Mouse (Mus musculus): ENCODE measurements around the gene Cdc42bpa. TPM values are rescaled to one million over a fixed set of nuclear protein-coding genes. Genes with fewer than 3 reads are reported as not detected.
"Not testable (repeated sequence)": the region's sequence is repeated elsewhere in the genome, so short reads cannot be mapped to it uniquely, and the experiment has no call there.

Gene Cdc42bpa
- polyA plus RNA-seq, 1 experiment from 2014 or later: 15.1 TPM

- Histone ChIP-seq H3K4me2 (replicated peaks; ENCODE audit: low read depth, low read length) (no peak overlapping the region), H3K27ac (ENCODE audit: low read length) (no peak overlapping the region), H3K36me3 (ENCODE audit: insufficient read depth, low read length) (no peaks in the 10 kb centered on the region), H3K4me3 (ENCODE audit: low read length) (no peak overlapping the region), H3K9ac (replicated peaks; ENCODE audit: low read length) (no peak overlapping the region), H3K9me3 (ENCODE audit: low read length) (no peaks in the 10 kb centered on the region), H3K27me3 (ENCODE audit: insufficient read depth, low read length) (no peaks in the 10 kb centered on the region), H3K4me1 (ENCODE audit: insufficient read depth, low read length) (0 out of 2 replicates have a peak, but pooled peaks cover 5% of the 10 kb centered on the region)
- no peak for ATAC-seq (ENCODE audit: low FRiP score, low TSS enrichment)
- WGBS: 86% methylated on average over 5 of the region's 5 CpGs
Measured at GRCm38 (mm10) chr1:180023512-180023911, 63.2 kb downstream of the Cdc42bpa start.

- not testable (repeated sequence) for H3K27me3 ChIP-seq (ENCODE audit: insufficient read depth, low read length); H3K27ac ChIP-seq (ENCODE audit: low read length); H3K4me3 ChIP-seq (ENCODE audit: low read length); ATAC-seq (ENCODE audit: low FRiP score, low TSS enrichment); H3K4me2 ChIP-seq (replicated peaks; ENCODE audit: low read depth, low read length); H3K9ac ChIP-seq (replicated peaks; ENCODE audit: low read length); H3K4me1 ChIP-seq (ENCODE audit: insufficient read depth, low read length); H3K36me3 ChIP-seq (ENCODE audit: insufficient read depth, low read length); H3K9me3 ChIP-seq (ENCODE audit: low read length)
- whole genome bisulfite sequencing: 89% methylated on average over 5 of the region's 5 CpGs
Measured at GRCm38 (mm10) chr1:180029863-180030262, 69.6 kb downstream of the Cdc42bpa start.

- H3K27ac ChIP-seq (ENCODE audit: low read length): no peak overlapping the region
Measured at GRCm38 (mm10) chr1:180030631-180031365, 70.5 kb downstream of the Cdc42bpa start.

GRCm38 (mm10) chr1:180031705-180032548 is 71.7 kb downstream of the Cdc42bpa start:
- Histone ChIP-seq H3K27ac (ENCODE audit: low read length) (no peak overlapping the region), H3K9ac (replicated peaks; ENCODE audit: low read length) (no peak overlapping the region), H3K36me3 (ENCODE audit: insufficient read depth, low read length) (no peaks in the 10 kb centered on the region), H3K4me2 (replicated peaks; ENCODE audit: low read depth, low read length) (no peak overlapping the region), H3K4me3 (ENCODE audit: low read length) (no peak overlapping the region), H3K27me3 (ENCODE audit: insufficient read depth, low read length) (no peaks in the 10 kb centered on the region), H3K4me1 (ENCODE audit: insufficient read depth, low read length) (no peaks in the 10 kb centered on the region), H3K9me3 (ENCODE audit: low read length) (no peaks in the 10 kb centered on the region)
- no peak for ATAC-seq (ENCODE audit: low FRiP score, low TSS enrichment)
- 94% methylated on average over 5 of the region's 5 CpGs for WGBS

More at GRCm38 (mm10) chr1:180030631-180031365, 70.5 kb downstream of the Cdc42bpa start:
- H3K36me3 ChIP-seq (ENCODE audit: insufficient read depth, low read length): no peaks in the 10 kb centered on the region
- WGBS: 89% methylated on average over 8 of the region's 8 CpGs
- H3K4me2 ChIP-seq (replicated peaks; ENCODE audit: low read depth, low read length): no peak overlapping the region
- ATAC-seq (ENCODE audit: low FRiP score, low TSS enrichment): no peak
- no peak overlapping the region for H3K4me3 ChIP-seq (ENCODE audit: low read length)
- no peak overlapping the region for H3K9ac ChIP-seq (replicated peaks; ENCODE audit: low read length)
- H3K27me3 ChIP-seq (ENCODE audit: insufficient read depth, low read length): no peaks in the 10 kb centered on the region
- no peaks in the 10 kb centered on the region for H3K4me1 ChIP-seq (ENCODE audit: insufficient read depth, low read length)
- no peaks in the 10 kb centered on the region for H3K9me3 ChIP-seq (ENCODE audit: low read length)

- H3K36me3 ChIP-seq (ENCODE audit: insufficient read depth, low read length): 0 out of 2 replicates have a peak, but pooled peaks cover 3% of the 10 kb centered on the region
- H3K9me3 ChIP-seq (ENCODE audit: low read length): no peaks in the 10 kb centered on the region
- no peaks in the 10 kb centered on the region for H3K27me3 ChIP-seq (ENCODE audit: insufficient read depth, low read length)
- ATAC-seq (ENCODE audit: low FRiP score, low TSS enrichment): no peak
- no peaks in the 10 kb centered on the region for H3K4me1 ChIP-seq (ENCODE audit: insufficient read depth, low read length)
- no peak overlapping the region for H3K4me3 ChIP-seq (ENCODE audit: low read length)
- H3K4me2 ChIP-seq (replicated peaks; ENCODE audit: low read depth, low read length): no peak overlapping the region
- WGBS: 84% methylated on average over 3 of the region's 3 CpGs
- no peak overlapping the region for H3K9ac ChIP-seq (replicated peaks; ENCODE audit: low read length)
- no peak overlapping the region for H3K27ac ChIP-seq (ENCODE audit: low read length)
Measured at GRCm38 (mm10) chr1:180037461-180037860, 77.2 kb downstream of the Cdc42bpa start.

- no peak overlapping the region for H3K4me3 ChIP-seq (ENCODE audit: low read length)
- no peak overlapping the region for H3K4me2 ChIP-seq (replicated peaks; ENCODE audit: low read depth, low read length)
- no peaks in the 10 kb centered on the region for H3K4me1 ChIP-seq (ENCODE audit: insufficient read depth, low read length)
- H3K9ac ChIP-seq (replicated peaks; ENCODE audit: low read length): no peak overlapping the region
- no peaks in the 10 kb centered on the region; the same call in 1 of the 2 replicates for H3K9me3 ChIP-seq (ENCODE audit: low read length)
- no peak overlapping the region for H3K27ac ChIP-seq (ENCODE audit: low read length)
- no peak for ATAC-seq (ENCODE audit: low FRiP score, low TSS enrichment)
- H3K27me3 ChIP-seq (ENCODE audit: insufficient read depth, low read length): no peaks in the 10 kb centered on the region
- peaks cover 18% of the 10 kb centered on the region for H3K36me3 ChIP-seq (ENCODE audit: insufficient read depth, low read length)
- WGBS: 86% methylated on average over 2 of the region's 2 CpGs
Measured at GRCm38 (mm10) chr1:180044160-180044559, 83.9 kb downstream of the Cdc42bpa start.

GRCm38 (mm10) chr1:180045172-180045571 is 84.9 kb downstream of the Cdc42bpa start:
- no peak overlapping the region for H3K27ac ChIP-seq (ENCODE audit: low read length)
- H3K27me3 ChIP-seq (ENCODE audit: insufficient read depth, low read length): no peaks in the 10 kb centered on the region
- no peak for ATAC-seq (ENCODE audit: low FRiP score, low TSS enrichment)
- no peak overlapping the region for H3K4me2 ChIP-seq (replicated peaks; ENCODE audit: low read depth, low read length)
- H3K4me1 ChIP-seq (ENCODE audit: insufficient read depth, low read length): no peaks in the 10 kb centered on the region
- no peak overlapping the region for H3K4me3 ChIP-seq (ENCODE audit: low read length)
- no peaks in the 10 kb centered on the region; the same call in 1 of the 2 replicates for H3K9me3 ChIP-seq (ENCODE audit: low read length)
- peaks cover 15% of the 10 kb centered on the region for H3K36me3 ChIP-seq (ENCODE audit: insufficient read depth, low read length)
- H3K9ac ChIP-seq (replicated peaks; ENCODE audit: low read length): no peak overlapping the region

- H3K9me3 ChIP-seq (ENCODE audit: low read length): no peaks in the 10 kb centered on the region
- 95% methylated on average over 1 of the region's 1 CpGs for WGBS
- no peak for ATAC-seq (ENCODE audit: low FRiP score, low TSS enrichment)
- no peak overlapping the region for H3K4me2 ChIP-seq (replicated peaks; ENCODE audit: low read depth, low read length)
- H3K27me3 ChIP-seq (ENCODE audit: insufficient read depth, low read length): no peaks in the 10 kb centered on the region
- no peaks in the 10 kb centered on the region for H3K36me3 ChIP-seq (ENCODE audit: insufficient read depth, low read length)
- no peak overlapping the region for H3K4me3 ChIP-seq (ENCODE audit: low read length)
- H3K9ac ChIP-seq (replicated peaks; ENCODE audit: low read length): no peak overlapping the region
- H3K27ac ChIP-seq (ENCODE audit: low read length): no peak overlapping the region
- no peaks in the 10 kb centered on the region for H3K4me1 ChIP-seq (ENCODE audit: insufficient read depth, low read length)
Measured at GRCm38 (mm10) chr1:180089176-180089575, 128.9 kb downstream of the Cdc42bpa start.

GRCm38 (mm10) chr1:180098426-180098825 is 138.2 kb downstream of the Cdc42bpa start:
- ATAC-seq (ENCODE audit: low FRiP score, low TSS enrichment): no peak
- Histone ChIP-seq H3K9me3 (ENCODE audit: low read length) (no peaks in the 10 kb centered on the region), H3K4me3 (ENCODE audit: low read length) (no peak overlapping the region), H3K9ac (replicated peaks; ENCODE audit: low read length) (no peak overlapping the region), H3K27me3 (ENCODE audit: insufficient read depth, low read length) (no peaks in the 10 kb centered on the region), H3K4me2 (replicated peaks; ENCODE audit: low read depth, low read length) (no peak overlapping the region), H3K4me1 (ENCODE audit: insufficient read depth, low read length) (no peaks in the 10 kb centered on the region), H3K36me3 (ENCODE audit: insufficient read depth, low read length) (peaks cover 10% of the 10 kb centered on the region; the same call in 1 of the 2 replicates), H3K27ac (ENCODE audit: low read length) (no peak overlapping the region)
- WGBS: 97% methylated on average over 5 of the region's 5 CpGs

- no peak overlapping the region for H3K4me3 ChIP-seq (ENCODE audit: low read length)
- H3K27me3 ChIP-seq (ENCODE audit: insufficient read depth, low read length): no peaks in the 10 kb centered on the region
- no peak overlapping the region for H3K27ac ChIP-seq (ENCODE audit: low read length)
- H3K9me3 ChIP-seq (ENCODE audit: low read length): no peaks in the 10 kb centered on the region
- H3K36me3 ChIP-seq (ENCODE audit: insufficient read depth, low read length): 0 out of 2 replicates have a peak, but pooled peaks cover 4% of the 10 kb centered on the region
- WGBS: 73% methylated on average over 3 of the region's 3 CpGs
- no peak for ATAC-seq (ENCODE audit: low FRiP score, low TSS enrichment)
- no peak overlapping the region for H3K9ac ChIP-seq (replicated peaks; ENCODE audit: low read length)
- no peaks in the 10 kb centered on the region for H3K4me1 ChIP-seq (ENCODE audit: insufficient read depth, low read length)
- no peak overlapping the region for H3K4me2 ChIP-seq (replicated peaks; ENCODE audit: low read depth, low read length)
Measured at GRCm38 (mm10) chr1:180104567-180104966, 144.3 kb downstream of the Cdc42bpa start.

All from kidney, embryonic 16.5 days (tissue).